Mouse (Mus musculus) liver, adult (tissue): Measurements from ENCODE around the gene Aebp1.

Source experiments
- GATA4 ChIP-seq: IDR thresholded peaks from 2 replicates; pipeline ENCODE4 v1.6.1; 2014; ENCODE audit warnings: mild to moderate bottlenecking, low read length; ENCODE audit not compliant: insufficient replicate concordance

Aebp1 gene

GRCm38 (mm10) chr11:5848741-5849140 is 13.0 kb upstream of the Aebp1 start:
- TF ChIP-seq GATA4: no peak

GRCm38 (mm10) chr11:5849316-5849715 is 12.4 kb upstream of the Aebp1 start:
- no peak for TF ChIP-seq GATA4

GRCm38 (mm10) chr11:5850452-5850851 is 11.3 kb upstream of the Aebp1 start:
- no peak for TF ChIP-seq GATA4

- TF ChIP-seq GATA4: no peak
These were observed 10.6 kb upstream of the Aebp1 start for GRCm38 (mm10) chr11:5851021-5851736.

- TF ChIP-seq GATA4: no peak
These were observed 9.4 kb upstream of the Aebp1 start for GRCm38 (mm10) chr11:5852314-5852713.

GRCm38 (mm10) chr11:5855481-5855880 is 6.3 kb upstream of the Aebp1 start:
- TF ChIP-seq GATA4: no peak

GRCm38 (mm10) chr11:5855902-5856301 is 5.8 kb upstream of the Aebp1 start:
- no peak for TF ChIP-seq GATA4

GRCm38 (mm10) chr11:5856479-5857130 is 5.1 kb upstream of the Aebp1 start:
- no peak for TF ChIP-seq GATA4

- TF ChIP-seq GATA4: no peak
These were observed 3.0 kb upstream of the Aebp1 start for GRCm38 (mm10) chr11:5858723-5859122.

GRCm38 (mm10) chr11:5859883-5860550 is 1.7 kb upstream of the Aebp1 start:
- no peak for TF ChIP-seq GATA4

GRCm38 (mm10) chr11:5860639-5861038 is 1.1 kb upstream of the Aebp1 start:
- no peak for TF ChIP-seq GATA4

GRCm38 (mm10) chr11:5862394-5863105 is 803 bp downstream of the Aebp1 start:
- no peak for TF ChIP-seq GATA4

- no peak for TF ChIP-seq GATA4
These were observed 5.4 kb downstream of the Aebp1 start for GRCm38 (mm10) chr11:5867196-5867595.

- no peak for TF ChIP-seq GATA4
These were observed 6.6 kb downstream of the Aebp1 start for GRCm38 (mm10) chr11:5868324-5868723.

GRCm38 (mm10) chr11:5869331-5869730 is 7.6 kb downstream of the Aebp1 start:
- no peak for TF ChIP-seq GATA4
